Mouse (Mus musculus): ENCODE measurements around the gene Pif1. TPM values are rescaled to one million over a fixed set of nuclear protein-coding genes. Genes with fewer than 3 reads are reported as not detected.

Pif1 gene
- total RNA-seq, 2 experiments from 2014 or later, result 0.30 to 0.61 TPM

GRCm38 (mm10) chr9:65629767-65630630, 43.0 kb downstream of the Pif1 start:
- peak; percentile 67 to 72 for DNase-seq
- intact Hi-C loops (cut with DNase I), result loop anchor here (2.0 kb wide), 3 partner anchors 15 to 35 kb away; no protein-coding TSS in a partner anchor

GRCm38 (mm10) chr9:65630631-65631353, 43.8 kb downstream of the Pif1 start:
- intact Hi-C loops (cut with DNase I), result loop anchor here (2.0 kb wide), 2 partner anchors 14 to 26 kb away; no protein-coding TSS in a partner anchor
- peak; percentile 40 to 73 for DNase-seq

GRCm38 (mm10) chr9:65631354-65632021, 44.5 kb downstream of the Pif1 start:
- no peak for DNase-seq
- intact Hi-C loops (cut with DNase I), result loop anchor here (2.0 kb wide), 2 partner anchors 13 to 27 kb away; no protein-coding TSS in a partner anchor

DNA sequence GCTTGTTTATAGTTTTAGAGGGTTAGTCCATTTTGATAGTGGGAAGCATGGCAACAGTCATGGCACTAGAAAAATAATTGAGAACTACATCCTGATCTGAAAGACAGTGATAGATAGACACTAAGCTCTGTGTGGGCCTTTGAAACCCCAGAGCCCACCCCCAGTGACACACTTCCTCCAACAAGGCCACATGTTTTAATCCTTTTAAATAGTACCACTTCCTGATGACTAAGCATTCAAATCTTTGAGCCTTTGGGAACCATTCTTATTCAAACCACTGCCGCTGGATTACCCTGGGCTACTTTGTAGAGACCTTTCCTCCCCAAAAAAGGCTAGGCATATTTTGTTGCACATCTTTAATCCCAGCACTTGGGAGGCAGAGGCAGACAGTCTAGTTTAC, 48.8 kb downstream of the Pif1 start:
- intact Hi-C loops (cut with DNase I), result no loop called here
- no peak for DNase-seq

- intact Hi-C loops (cut with DNase I), result no loop called here
- no peak for DNase-seq
Observed at GRCm38 (mm10) chr9:65636926-65637325, 50.0 kb downstream of the Pif1 start.

GRCm38 (mm10) chr9:65639065-65639464, 52.1 kb downstream of the Pif1 start:
- intact Hi-C loops (cut with DNase I), result no loop called here
- DNase-seq, result peak in 1 of 2 experiments; percentile 6

DNA sequence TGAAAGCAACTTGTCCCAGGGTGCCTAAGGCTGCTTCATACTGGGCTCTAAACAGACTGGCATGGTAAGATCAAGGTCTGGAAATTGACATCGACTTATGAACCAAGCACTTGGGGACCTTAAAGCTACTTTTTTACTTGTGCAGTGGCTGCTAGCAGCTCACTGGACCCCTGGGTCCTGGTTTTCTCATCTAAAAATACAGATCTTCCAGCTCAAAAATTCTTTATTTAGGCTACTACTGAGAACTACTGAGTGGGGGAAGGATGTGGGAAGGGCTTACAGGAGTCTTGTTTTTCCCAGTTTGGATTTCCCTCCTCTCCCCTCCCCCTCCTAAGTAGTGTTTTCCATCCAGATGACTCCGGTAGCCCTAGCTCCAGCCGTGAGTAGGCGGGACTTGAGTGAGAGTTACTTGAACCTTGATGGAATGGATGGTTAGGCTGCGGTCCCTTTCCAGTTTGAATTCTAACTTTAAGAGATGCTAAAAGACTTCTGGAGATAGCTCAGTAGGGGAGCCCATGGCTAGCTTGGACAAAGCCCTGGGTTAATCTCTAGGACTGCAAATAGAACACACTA, 54.0 kb downstream of the Pif1 start:
- DNase-seq, result no peak
- intact Hi-C loops (cut with DNase I), result no loop called here

DNA sequence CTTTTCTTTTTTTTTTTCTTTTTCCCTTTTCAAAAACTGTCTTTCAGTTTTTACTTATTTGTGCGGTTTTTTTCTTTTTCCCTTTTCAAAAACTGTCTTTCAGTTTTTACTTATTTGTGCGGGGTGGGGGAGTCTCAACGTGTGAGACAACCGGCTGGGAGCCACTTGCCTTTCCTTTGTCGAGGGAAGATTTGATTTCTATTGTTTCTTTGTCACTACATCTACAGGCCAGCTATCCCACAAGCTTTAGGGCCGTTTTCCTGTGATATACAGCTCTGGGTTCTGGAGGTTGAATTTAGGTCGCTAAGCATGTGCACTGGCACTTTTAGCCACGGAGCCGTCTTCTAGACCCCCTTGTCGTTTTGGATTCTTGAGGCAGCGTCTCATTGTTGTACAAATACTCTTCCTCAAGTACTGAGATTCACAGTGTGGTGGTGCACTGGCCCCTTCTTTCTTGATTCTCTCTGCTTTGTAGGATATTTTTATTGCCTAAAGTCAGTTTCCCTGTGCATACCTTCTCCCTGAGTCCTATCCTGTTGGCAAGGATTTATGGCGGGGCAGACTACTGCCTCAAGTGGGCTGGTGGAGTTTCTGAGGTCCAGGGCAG, 54.6 kb downstream of the Pif1 start:
- intact Hi-C loops (cut with DNase I), result no loop called here
- no peak for DNase-seq

GRCm38 (mm10) chr9:65642546-65642945, 55.6 kb downstream of the Pif1 start:
- no peak for DNase-seq
- intact Hi-C loops (cut with DNase I), result no loop called here

DNA sequence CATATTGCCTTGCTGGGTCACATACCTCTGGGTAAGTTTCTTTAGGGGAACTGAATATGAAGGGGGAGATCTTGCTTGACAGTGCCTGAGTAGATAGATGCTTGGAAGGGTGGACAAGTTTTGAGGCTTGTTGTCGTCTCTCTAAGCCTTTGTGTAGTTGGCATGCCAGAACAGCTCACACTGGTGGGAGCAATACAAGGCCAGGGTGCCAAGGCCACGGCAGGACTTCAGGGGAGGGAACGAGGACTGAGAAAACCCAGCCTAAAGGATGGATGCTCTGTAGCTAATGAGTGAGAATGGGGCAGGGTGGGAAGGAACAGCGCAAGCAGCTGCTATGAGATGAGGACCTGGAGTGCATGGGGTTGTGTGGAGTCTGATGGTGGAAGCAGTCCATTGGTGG, 58.0 kb downstream of the Pif1 start:
- intact Hi-C loops (cut with DNase I), result loop anchor here (2.0 kb wide), 1 partner anchor 14 kb away; no protein-coding TSS in a partner anchor
- no peak for DNase-seq

Other genes with a start within 250 kb of the Pif1 start
- 10 to 100 TPM; 13.4 to 14.7 TPM for gene Pdcd7, start 241.1 kb upstream of the Pif1 start, total RNA-seq (2021)
- under 1 TPM in 1 of 2 experiments, not detected in 1; 0.25 TPM for gene Ubap1l, start 226.1 kb upstream of the Pif1 start, total RNA-seq (2021)
- gene Kbtbd13, start 195.5 kb upstream of the Pif1 start, total RNA-seq (2021), result 1 to 10 TPM; 2.2 to 2.4 TPM
- gene Rasl12, start 188.7 kb upstream of the Pif1 start, total RNA-seq (2021), result 1 to 10 TPM; 8.4 to 9.2 TPM
- not detected for gene Slc51b, start 164.2 kb upstream of the Pif1 start, total RNA-seq (2021)
- 1 to 10 TPM; 7.1 to 7.5 TPM for gene Mtfmt, start 151.4 kb upstream of the Pif1 start, total RNA-seq (2021)
- 10 to 100 TPM; 11.3 to 16.0 TPM for gene Spg21, start 126.2 kb upstream of the Pif1 start, total RNA-seq (2021)
- not detected for gene Ankdd1a, start 67.0 kb upstream of the Pif1 start, total RNA-seq (2021)
- gene Plekho2, start 7.1 kb upstream of the Pif1 start, total RNA-seq (2021), result 10 to 100 TPM; 13.3 to 15.3 TPM
- gene Rbpms2, start 42.5 kb downstream of the Pif1 start, total RNA-seq (2021), result 10 to 100 TPM; 35.7 to 37.9 TPM
- 100 to 1,000 TPM; 225 to 237 TPM for gene Oaz2, start 80.8 kb downstream of the Pif1 start, total RNA-seq (2021)
- gene Zfp609, start 240.4 kb downstream of the Pif1 start, total RNA-seq (2021), result 10 to 100 TPM; 22.6 to 25.3 TPM